Mouse (Mus musculus) liver, embryonic 11.5 days (tissue): Measurements from ENCODE around the gene Mgll. TPM values are rescaled to one million over a fixed set of nuclear protein-coding genes. Genes with fewer than 3 reads are reported as not detected.

Source experiments
- ATAC-seq: fragments of 200-750 bp; cut with Nextera tagmentation; replicated peaks from 2 replicates; pipeline ENCODE4 v1.8.0; 2017; ENCODE audit warnings: moderate number of reproducible peaks, mild to moderate bottlenecking, moderate TSS enrichment, moderate library complexity; ENCODE audit not compliant: low FRiP score
- DNase-seq: peaks from one replicate; pipeline ENCODE4 v3.0.0-alpha.2; 2017; ENCODE audit warnings: low spot score
- H3K27ac ChIP-seq: fragments of 300-500 bp; sonication (generic); 2 replicates; pipeline ENCODE4 v1.5.1; 2014; ENCODE audit warnings: mild to moderate bottlenecking, low read depth, low read length, control low read depth
- H3K27me3 ChIP-seq: fragments of 300-500 bp; sonication (generic); replicated peaks from 2 replicates; pipeline ENCODE4 v1.6.1; 2014; ENCODE audit warnings: low read length, mixed read lengths; ENCODE audit not compliant: control insufficient read depth, insufficient read depth
- H3K36me3 ChIP-seq: fragments of 300-500 bp; sonication (generic); 2 replicates; pipeline ENCODE4 v1.6.1; 2014; ENCODE audit warnings: mild to moderate bottlenecking, low read length, moderate library complexity, mixed read lengths; ENCODE audit not compliant: control insufficient read depth, insufficient read depth
- H3K4me1 ChIP-seq: fragments of 300-500 bp; sonication (generic); replicated peaks from 2 replicates; pipeline ENCODE4 v1.6.1; 2014; ENCODE audit warnings: low read length, mixed read lengths; ENCODE audit not compliant: control insufficient read depth, insufficient read depth
- H3K4me2 ChIP-seq: fragments of 300-500 bp; sonication (generic); 2 replicates; pipeline ENCODE4 v1.6.1; 2014; ENCODE audit warnings: mild to moderate bottlenecking, control low read depth, moderate library complexity
- H3K4me3 ChIP-seq: fragments of 300-500 bp; sonication (generic); 2 replicates; pipeline ENCODE4 v1.5.1; 2014; ENCODE audit warnings: low read depth, low read length, control low read depth
- H3K9ac ChIP-seq: fragments of 300-500 bp; sonication (generic); 2 replicates; pipeline ENCODE4 v1.6.1; 2014; ENCODE audit warnings: low read depth, low read length, control low read depth
- H3K9me3 ChIP-seq: fragments of 300-500 bp; sonication (generic); 2 replicates; pipeline ENCODE4 v1.6.1; 2016; ENCODE audit warnings: low read length, inconsistent platforms, mixed read lengths; ENCODE audit not compliant: control insufficient read depth
- WGBS: fragments of 180-500 bp; shearing (Covaris S2); extraction: QIAGEN DNeasy Blood & Tissue Kit; methylation state at CpG from one replicate; pipeline ENCODE4 v1.1.7; 2014; 5-methylcytosine and 5-hydroxymethylcytosine counted together
- polyA plus RNA-seq: library from polyadenylated mRNA; unstranded; fragments of >200 nt; fragmentation: Nextera tagmentation; extraction: Ambion mirVana; gene quantifications from 2 replicates; pipeline ENCODE4 v1.2.1, GENCODE M21; 2014

Mgll gene
- polyA plus RNA-seq, 1 experiment from 2014 or later: 22.2 TPM

- H3K4me1 ChIP-seq: peaks cover 9% of the 10 kb centered on the region
- WGBS: 46% methylated on average over 5 of the region's 5 CpGs
- peaks cover 5% of the 10 kb centered on the region for H3K36me3 ChIP-seq
- peak; percentile 51; the same call in 1 of the 2 replicates for ATAC-seq
- no peak overlapping the region for H3K4me3 ChIP-seq
- H3K27ac ChIP-seq: no peak overlapping the region
- no peaks in the 10 kb centered on the region for H3K9me3 ChIP-seq
- no peak overlapping the region for H3K4me2 ChIP-seq
- DNase-seq: no peak
- no peaks in the 10 kb centered on the region for H3K27me3 ChIP-seq
- H3K9ac ChIP-seq: no peak overlapping the region
Measured at GRCm38 (mm10) chr6:88835047-88835446, 110.8 kb downstream of the Mgll start.

GRCm38 (mm10) chr6:88836178-88836819, 112.1 kb downstream of the Mgll start:
- Histone ChIP-seq H3K4me2 (no peak overlapping the region), H3K9me3 (no peaks in the 10 kb centered on the region), H3K4me3 (no peak overlapping the region), H3K4me1 (peaks cover 18% of the 10 kb centered on the region), H3K9ac (no peak overlapping the region), H3K36me3 (peaks cover 5% of the 10 kb centered on the region), H3K27me3 (no peaks in the 10 kb centered on the region), H3K27ac (no peak overlapping the region)
- no peak for ATAC-seq
- WGBS: 93% methylated on average over 28 of the region's 28 CpGs
- no peak for DNase-seq

- no peak overlapping the region for H3K4me3 ChIP-seq
- 89% methylated on average over 12 of the region's 12 CpGs for WGBS
- H3K27me3 ChIP-seq: no peaks in the 10 kb centered on the region
- no peak overlapping the region for H3K4me2 ChIP-seq
- peaks cover 18% of the 10 kb centered on the region for H3K4me1 ChIP-seq
- no peak overlapping the region for H3K27ac ChIP-seq
- no peaks in the 10 kb centered on the region for H3K9me3 ChIP-seq
- H3K36me3 ChIP-seq: peaks cover 5% of the 10 kb centered on the region
- H3K9ac ChIP-seq: no peak overlapping the region
- no peak for ATAC-seq
- DNase-seq: no peak
Measured at GRCm38 (mm10) chr6:88837999-88838398, 113.8 kb downstream of the Mgll start.

GRCm38 (mm10) chr6:88838613-88839012, 114.4 kb downstream of the Mgll start:
- Histone ChIP-seq H3K9ac (no peak overlapping the region), H3K36me3 (peaks cover 5% of the 10 kb centered on the region), H3K27ac (no peak overlapping the region), H3K4me2 (no peak overlapping the region), H3K4me3 (no peak overlapping the region), H3K27me3 (no peaks in the 10 kb centered on the region), H3K9me3 (no peaks in the 10 kb centered on the region), H3K4me1 (peaks cover 19% of the 10 kb centered on the region)
- DNase-seq (no peak), ATAC-seq (no peak)
- WGBS: 92% methylated on average over 10 of the region's 10 CpGs

- Histone ChIP-seq H3K27me3 (no peaks in the 10 kb centered on the region), H3K4me1 (peaks cover 18% of the 10 kb centered on the region), H3K9me3 (no peaks in the 10 kb centered on the region), H3K9ac (no peak overlapping the region), H3K36me3 (peaks cover 5% of the 10 kb centered on the region), H3K4me2 (no peak overlapping the region), H3K27ac (no peak overlapping the region), H3K4me3 (no peak overlapping the region)
- 82% methylated on average over 26 of the region's 26 CpGs for WGBS
- no peak for ATAC-seq
- DNase-seq: no peak
Measured at GRCm38 (mm10) chr6:88839135-88839970, 115.1 kb downstream of the Mgll start.

- Histone ChIP-seq H3K9me3 (no peaks in the 10 kb centered on the region), H3K4me1 (peaks cover 15% of the 10 kb centered on the region), H3K27me3 (no peaks in the 10 kb centered on the region), H3K36me3 (peaks cover 5% of the 10 kb centered on the region), H3K9ac (no peak overlapping the region), H3K27ac (no peak overlapping the region), H3K4me2 (peak overlapping the region; percentile 91), H3K4me3 (no peak overlapping the region)
- 74% methylated on average over 3 of the region's 3 CpGs for WGBS
- no peak for ATAC-seq
- DNase-seq: no peak
Measured at GRCm38 (mm10) chr6:88840211-88840610, 116.0 kb downstream of the Mgll start.

- Histone ChIP-seq H3K4me1 (peaks cover 13% of the 10 kb centered on the region), H3K4me2 (peak overlapping the region; percentile 91), H3K27me3 (no peaks in the 10 kb centered on the region), H3K36me3 (peaks cover 5% of the 10 kb centered on the region), H3K4me3 (peak overlapping the region; percentile 84), H3K9ac (peak overlapping the region; percentile 85), H3K9me3 (no peaks in the 10 kb centered on the region), H3K27ac (peak overlapping the region; percentile 70)
- ATAC-seq (no peak), DNase-seq (no peak)
- WGBS: 52% methylated on average over 9 of the region's 9 CpGs
Measured at GRCm38 (mm10) chr6:88840791-88841513, 116.7 kb downstream of the Mgll start.

GRCm38 (mm10) chr6:88841514-88841780, 117.2 kb downstream of the Mgll start:
- peak; percentile 19 for ATAC-seq
- H3K4me1 ChIP-seq: peaks cover 13% of the 10 kb centered on the region
- no peak for DNase-seq
- H3K9ac ChIP-seq: peak overlapping the region; percentile 85
- H3K27me3 ChIP-seq: no peaks in the 10 kb centered on the region
- H3K27ac ChIP-seq: peak overlapping the region; percentile 70
- WGBS: 0% methylated on average over 22 of the region's 22 CpGs
- H3K4me3 ChIP-seq: peak overlapping the region; percentile 84
- H3K4me2 ChIP-seq: peak overlapping the region; percentile 91
- no peaks in the 10 kb centered on the region for H3K9me3 ChIP-seq
- peaks cover 5% of the 10 kb centered on the region for H3K36me3 ChIP-seq
